Mouse (Mus musculus) ovary, postnatal 36 days (tissue): Measurements from ENCODE around the gene Rnf5.

ENCODE experiments used
- DNase-seq: peaks from one replicate; pipeline ENCODE4 v3.0.0; 2022; ENCODE audit warnings: low spot score, mixed read lengths

Rnf5 gene

GRCm38 (mm10) chr17:34632261-34632691 is 28.8 kb upstream of the Rnf5 start:
- DNase-seq, result peak; percentile 73

DNA sequence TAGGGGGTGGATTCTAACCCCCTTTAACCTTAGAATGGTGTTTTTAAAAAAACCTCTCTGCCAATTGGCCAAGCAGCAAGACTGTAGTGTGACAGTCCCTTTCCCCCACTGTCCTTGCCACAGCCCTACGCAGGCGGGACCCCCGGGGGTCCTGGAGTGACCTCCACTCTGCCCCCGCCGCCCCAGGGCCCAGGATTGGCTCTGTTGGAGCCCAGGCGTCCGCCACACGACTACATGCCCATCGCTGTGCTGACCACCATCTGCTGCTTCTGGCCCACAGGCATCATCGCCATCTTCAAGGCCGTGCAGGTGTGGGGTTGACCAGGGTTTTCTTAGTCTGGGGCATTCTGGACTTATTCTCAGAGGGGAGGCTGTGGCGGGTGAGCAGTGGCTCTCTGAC is 28.2 kb upstream of the Rnf5 start:
- DNase-seq, result no peak

GRCm38 (mm10) chr17:34630761-34631301 is 27.3 kb upstream of the Rnf5 start:
- no peak for DNase-seq

GRCm38 (mm10) chr17:34629796-34630603 is 26.5 kb upstream of the Rnf5 start:
- no peak for DNase-seq

DNA sequence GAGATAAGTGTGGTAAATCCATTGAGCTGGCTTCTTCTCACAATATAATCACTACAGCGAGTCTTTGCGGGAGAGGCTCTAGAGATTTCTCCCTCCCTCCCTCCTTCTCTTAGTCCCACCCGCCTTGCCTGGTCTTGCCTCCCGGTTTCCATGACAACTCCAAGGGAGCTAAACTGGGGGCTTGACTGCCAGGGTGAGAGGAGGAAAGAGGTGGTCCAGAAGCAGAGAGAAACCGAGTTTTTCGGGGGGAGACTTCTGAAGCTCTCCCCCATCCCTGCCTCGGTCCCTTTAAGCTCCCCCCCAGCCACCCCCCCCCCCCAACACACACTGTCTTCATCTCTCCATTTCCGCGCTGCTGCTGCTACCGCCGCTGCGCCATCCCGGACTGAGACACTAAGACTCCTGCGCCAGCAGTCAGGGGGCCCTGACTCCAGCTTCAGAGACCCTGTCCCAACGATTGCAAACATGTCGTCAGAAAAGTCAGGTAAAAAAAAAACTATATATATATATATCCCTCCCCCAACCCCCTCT is 25.8 kb upstream of the Rnf5 start, which contains the start of gene Prrt1:
Prrt1 (plus strand) TSS at position 313 of the 531 bp plus-strand sequence.
- no peak for DNase-seq

GRCm38 (mm10) chr17:34628644-34628967 is 25.1 kb upstream of the Rnf5 start:
- DNase-seq, result no peak

DNA sequence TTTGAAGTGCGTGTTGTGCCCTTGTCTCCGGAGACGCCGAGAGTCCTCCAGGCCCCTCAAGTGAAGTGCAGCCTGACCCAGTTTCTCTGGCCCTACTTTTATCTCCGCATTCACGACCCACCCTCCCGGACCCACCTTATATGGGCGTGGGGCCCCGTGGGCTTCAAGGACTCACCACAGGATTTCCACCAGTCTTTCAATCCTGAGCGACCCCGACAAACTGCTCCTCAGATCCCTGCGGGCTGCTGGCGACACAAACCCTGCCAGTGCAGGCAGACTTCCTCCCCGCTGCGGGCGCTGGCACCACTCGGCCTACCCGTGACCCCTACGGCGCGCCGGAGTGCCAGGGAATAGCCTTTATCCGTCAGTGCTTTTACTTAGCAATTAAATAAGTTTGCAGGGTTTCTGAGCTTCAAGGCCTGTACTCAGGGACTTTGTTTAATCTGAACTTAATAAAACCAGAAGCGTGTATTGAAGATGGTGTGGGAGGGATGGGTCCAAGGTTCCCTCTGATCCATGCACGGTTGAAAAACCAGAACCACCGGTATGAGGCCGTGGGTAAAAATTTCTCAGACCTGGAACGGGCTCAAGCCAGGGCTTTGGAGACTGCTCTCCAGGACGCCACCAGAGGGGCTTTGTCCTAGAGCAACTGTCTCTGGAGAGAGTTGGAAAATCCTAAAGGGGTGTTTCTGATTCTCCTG is 24.6 kb upstream of the Rnf5 start, which contains the start of gene Ppt2:
Ppt2 (minus strand) TSS at position 568 of the 701 bp plus-strand sequence.
- peak; percentile 63 for DNase-seq

GRCm38 (mm10) chr17:34627093-34627942 is 23.8 kb upstream of the Rnf5 start:
- DNase-seq, result peak; percentile 83

DNA sequence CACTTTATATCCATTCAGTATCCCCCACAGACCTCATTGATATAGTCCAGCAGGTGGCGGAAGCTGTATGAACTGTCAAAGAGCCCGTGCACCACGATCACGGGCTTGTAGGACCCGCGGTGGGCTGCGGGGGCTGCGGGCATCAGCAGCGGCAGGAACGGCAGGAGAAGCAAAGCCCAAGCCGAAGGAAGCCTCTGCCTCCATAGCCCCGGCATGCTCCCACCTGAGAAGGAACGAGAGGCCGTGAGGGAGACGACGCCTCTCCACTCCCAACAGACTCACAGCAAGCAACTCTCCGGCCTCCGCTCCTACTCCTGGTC is 23.2 kb upstream of the Rnf5 start:
- no peak for DNase-seq

DNA sequence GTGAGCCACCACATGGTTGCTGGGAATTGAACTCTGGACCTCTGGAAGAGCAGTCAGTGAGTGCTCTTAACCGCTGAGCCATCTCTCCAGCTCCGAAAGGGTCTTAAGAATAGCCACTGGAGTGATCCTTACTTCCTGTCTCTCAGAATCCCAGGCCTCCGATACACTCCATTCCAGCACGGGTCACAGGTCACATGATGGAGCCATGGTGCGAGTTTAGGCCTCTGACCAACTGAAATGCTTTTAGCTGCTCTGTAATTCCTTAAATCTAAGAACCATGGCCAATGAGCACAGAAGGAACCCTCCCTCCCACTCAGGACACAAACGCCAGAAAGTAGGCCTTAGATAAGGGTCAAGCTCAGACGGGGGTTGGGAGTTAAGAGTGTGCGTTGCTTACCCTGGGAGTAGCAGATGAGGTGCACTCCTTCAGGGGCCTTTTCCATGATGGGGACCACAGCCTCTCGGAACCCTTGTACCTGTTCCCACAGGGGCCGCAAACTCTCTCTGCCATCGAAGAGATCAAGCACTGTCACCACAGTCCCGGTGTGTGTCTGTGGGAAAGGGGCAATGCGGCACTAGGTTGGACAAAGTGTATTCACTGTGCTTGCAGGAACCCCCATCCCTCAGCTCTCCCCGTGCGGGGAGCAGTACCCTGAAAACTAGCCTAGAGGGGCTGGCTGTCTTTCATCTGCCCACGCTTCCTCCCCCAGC is 22.7 kb upstream of the Rnf5 start:
- DNase-seq, result no peak

DNA sequence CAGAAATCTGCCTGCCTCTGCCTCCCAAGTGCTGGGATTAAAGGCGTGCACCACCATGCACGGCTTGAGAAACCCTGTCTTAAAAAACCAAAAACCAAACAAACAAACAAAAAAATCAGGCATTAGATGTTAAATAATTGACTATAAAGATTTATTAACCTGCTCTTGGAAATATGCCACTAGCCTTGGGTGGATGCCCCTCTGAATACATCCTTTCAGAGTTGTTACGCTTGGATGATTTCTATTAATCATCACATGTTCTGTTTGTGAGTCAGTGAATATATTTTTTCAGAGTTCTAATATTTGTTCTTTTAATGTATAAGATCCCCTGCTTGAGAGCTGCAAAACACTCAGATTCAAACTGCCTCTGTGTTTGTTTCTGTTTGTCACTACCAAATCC is 21.5 kb upstream of the Rnf5 start:
- DNase-seq, result no peak

DNA sequence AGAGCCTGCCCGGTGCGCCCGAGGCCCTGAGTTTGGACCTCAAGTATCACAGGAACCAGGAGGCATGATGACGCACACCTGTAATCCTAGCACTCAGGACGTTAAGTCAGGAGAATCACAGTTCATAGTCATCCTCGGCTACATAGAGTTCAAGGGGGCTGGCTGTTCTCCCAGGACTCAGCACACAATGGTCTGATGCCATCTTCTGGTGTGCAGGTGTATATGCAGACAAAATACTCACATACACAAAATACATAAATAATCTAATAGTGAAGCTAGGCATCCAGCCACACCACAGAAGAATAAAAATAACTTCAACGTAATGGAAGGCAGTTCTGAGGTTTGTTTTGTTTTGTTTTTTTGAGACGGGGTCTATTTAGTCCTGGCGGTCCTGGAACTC is 19.7 kb upstream of the Rnf5 start:
- no peak for DNase-seq

GRCm38 (mm10) chr17:34621006-34621405 is 17.5 kb upstream of the Rnf5 start:
- no peak for DNase-seq

GRCm38 (mm10) chr17:34618999-34619398 is 15.5 kb upstream of the Rnf5 start:
- DNase-seq, result peak; percentile 50

GRCm38 (mm10) chr17:34615871-34616270 is 12.4 kb upstream of the Rnf5 start, which contains the start of gene Egfl8:
Egfl8 (minus strand) TSS chr17:34615971.
- DNase-seq, result no peak

DNA sequence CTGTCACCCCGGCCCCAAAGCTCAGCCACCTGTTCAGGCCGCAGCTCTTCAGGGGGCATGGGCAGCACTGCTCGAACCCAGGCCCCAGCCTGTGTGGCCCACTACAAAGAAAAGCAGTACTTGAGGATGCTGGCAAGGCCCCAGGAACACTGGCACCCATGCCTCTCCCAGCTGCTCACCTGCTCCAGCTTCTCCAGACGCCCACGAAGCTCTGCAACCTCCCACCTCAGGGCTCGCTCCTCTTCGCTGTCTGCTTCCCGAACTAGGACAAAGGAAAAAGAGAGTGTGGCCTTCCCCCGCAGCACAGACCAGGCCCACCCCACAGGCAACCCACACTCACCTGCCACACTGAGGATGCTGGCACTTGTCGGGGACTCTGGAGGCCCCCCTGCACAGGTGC is 10.3 kb upstream of the Rnf5 start:
- DNase-seq, result no peak

GRCm38 (mm10) chr17:34613054-34613645 is 9.7 kb upstream of the Rnf5 start:
- no peak for DNase-seq

DNA sequence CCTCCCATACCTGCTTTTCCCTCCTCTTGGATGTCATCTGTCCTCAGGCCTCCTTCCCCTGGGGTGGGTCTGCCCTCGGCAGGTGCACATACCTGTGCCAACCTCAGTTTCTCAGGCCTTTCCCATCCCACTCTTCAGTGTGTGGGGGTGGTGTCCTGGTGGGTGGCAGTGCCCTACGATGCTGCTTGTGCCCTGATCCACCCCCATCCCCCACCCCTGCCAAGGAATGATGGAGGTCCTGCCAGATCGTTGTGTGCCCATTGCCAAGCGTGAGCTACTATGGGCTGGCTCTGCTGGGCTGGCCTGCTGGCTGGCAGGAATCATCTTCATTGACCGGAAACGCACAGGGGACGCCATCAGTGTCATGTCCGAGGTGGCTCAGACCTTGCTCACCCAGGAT is 7.6 kb upstream of the Rnf5 start:
- no peak for DNase-seq

DNA sequence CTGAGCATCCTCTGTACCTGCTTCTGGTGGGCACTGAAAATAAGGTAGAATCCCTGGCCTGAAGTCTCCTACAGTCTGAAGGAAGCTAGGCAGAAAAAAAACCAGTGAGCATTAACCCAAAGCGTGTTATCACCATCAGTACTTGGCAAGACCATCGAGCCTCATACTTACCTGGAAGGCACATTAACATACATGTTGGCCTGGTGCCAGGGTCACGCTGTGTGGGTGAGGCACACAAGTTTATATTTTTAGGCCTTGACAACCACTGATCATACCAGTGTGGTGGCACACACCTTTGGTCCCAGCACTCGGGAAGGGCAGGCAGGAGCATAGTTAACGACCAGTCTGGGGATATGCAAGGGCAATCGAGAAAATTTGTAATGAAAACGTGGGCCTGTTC is 4.5 kb upstream of the Rnf5 start:
- no peak for DNase-seq

GRCm38 (mm10) chr17:34606186-34607039 is 2.9 kb upstream of the Rnf5 start:
- DNase-seq, result no peak
